Mouse (Mus musculus): ENCODE data around the gene Arfgap3. TPM values are rescaled to one million over a fixed set of nuclear protein-coding genes. Genes with fewer than 3 reads are reported as not detected.
"Not testable (repeated sequence)": the region's sequence is repeated elsewhere in the genome, so short reads cannot be mapped to it uniquely, and the experiment has no call there.

Arfgap3 gene
- polyA plus RNA-seq, 1 experiment from 2014 or later = 37.6 TPM

GRCm38 (mm10) chr15:83282397-83282796 lies 67.7 kb downstream of the Arfgap3 start:
- no peak overlapping the region for H3K4me3 ChIP-seq (ENCODE audit: low read depth, low read length)
- H3K27ac ChIP-seq (replicated peaks; ENCODE audit: low read depth, low read length) = no peak overlapping the region
- DNase-seq (ENCODE audit: low spot score) (no peak), ATAC-seq (ENCODE audit: insufficient number of reproducible peaks, low FRiP score, low TSS enrichment, low read depth) (no peak)
- H3K4me1 ChIP-seq (ENCODE audit: control insufficient read depth, insufficient read depth, low read length) = no peaks in the 10 kb centered on the region
- no peak overlapping the region for H3K4me2 ChIP-seq (ENCODE audit: low read depth, severe bottlenecking)
- no peaks in the 10 kb centered on the region for H3K36me3 ChIP-seq (ENCODE audit: control insufficient read depth, insufficient read depth, low read length)
- 71% methylated on average over 5 of the region's 5 CpGs for WGBS
- no peak overlapping the region for H3K9ac ChIP-seq (ENCODE audit: low read length)
- no peaks in the 10 kb centered on the region for H3K27me3 ChIP-seq (ENCODE audit: control insufficient read depth, insufficient read depth, low read length)
- H3K9me3 ChIP-seq (ENCODE audit: control insufficient read depth, low read length) = no peaks in the 10 kb centered on the region

DNA sequence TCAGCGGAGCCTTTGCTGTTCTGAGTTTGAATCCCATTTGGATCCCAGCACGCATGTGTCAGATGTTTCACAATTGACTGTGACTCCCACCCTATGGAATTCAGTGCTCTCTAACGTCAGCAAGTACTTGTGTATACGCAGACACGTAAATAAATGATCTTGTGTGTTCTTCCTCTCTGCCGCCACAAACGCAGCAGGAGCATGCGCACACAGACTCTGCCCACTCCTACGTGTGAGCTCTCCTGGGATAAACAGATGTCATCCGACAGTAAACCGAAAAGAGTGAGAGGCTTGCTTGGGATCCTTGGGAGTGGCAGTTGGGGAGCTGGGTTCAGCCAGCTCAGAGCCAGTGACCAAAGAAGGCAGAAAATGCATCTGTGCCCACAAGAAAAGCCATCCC lies 68.7 kb downstream of the Arfgap3 start:
- DNase-seq (ENCODE audit: low spot score) = no peak
- no peaks in the 10 kb centered on the region for H3K27me3 ChIP-seq (ENCODE audit: control insufficient read depth, insufficient read depth, low read length)
- WGBS = 74% methylated on average over 11 of the region's 11 CpGs
- H3K9ac ChIP-seq (ENCODE audit: low read length) = no peak overlapping the region
- H3K4me3 ChIP-seq (ENCODE audit: low read depth, low read length) = no peak overlapping the region
- H3K27ac ChIP-seq (replicated peaks; ENCODE audit: low read depth, low read length) = no peak overlapping the region
- no peaks in the 10 kb centered on the region for H3K9me3 ChIP-seq (ENCODE audit: control insufficient read depth, low read length)
- H3K36me3 ChIP-seq (ENCODE audit: control insufficient read depth, insufficient read depth, low read length) = no peaks in the 10 kb centered on the region
- H3K4me1 ChIP-seq (ENCODE audit: control insufficient read depth, insufficient read depth, low read length) = no peaks in the 10 kb centered on the region
- no peak overlapping the region for H3K4me2 ChIP-seq (ENCODE audit: low read depth, severe bottlenecking)
- ATAC-seq (ENCODE audit: insufficient number of reproducible peaks, low FRiP score, low TSS enrichment, low read depth) = no peak

DNA sequence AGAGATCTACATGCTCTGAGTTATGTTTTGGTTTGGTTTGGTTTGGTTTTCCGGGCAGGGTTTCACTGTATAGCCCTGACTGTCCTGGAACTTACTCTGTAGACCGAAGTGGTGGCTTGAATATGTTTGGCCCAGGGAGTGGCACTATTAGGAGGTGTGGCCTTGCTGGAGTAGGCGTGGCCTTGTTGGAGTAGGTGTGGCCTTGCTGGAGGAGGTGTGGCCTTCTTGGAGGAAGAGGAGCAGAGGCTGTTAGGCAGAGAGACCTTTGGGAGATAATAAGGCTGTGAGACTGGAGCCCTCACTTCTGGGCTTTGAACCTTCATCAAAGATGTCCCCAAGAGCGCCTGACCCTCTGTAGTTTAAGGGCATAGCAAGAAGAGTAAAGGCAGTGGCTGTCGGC lies 71.5 kb downstream of the Arfgap3 start:
- ATAC-seq (ENCODE audit: insufficient number of reproducible peaks, low FRiP score, low TSS enrichment, low read depth) (no peak), DNase-seq (ENCODE audit: low spot score) (no peak)
- no peak overlapping the region for H3K9ac ChIP-seq (ENCODE audit: low read length)
- no peaks in the 10 kb centered on the region for H3K9me3 ChIP-seq (ENCODE audit: control insufficient read depth, low read length)
- H3K27ac ChIP-seq (replicated peaks; ENCODE audit: low read depth, low read length) = no peak overlapping the region
- no peak overlapping the region for H3K4me3 ChIP-seq (ENCODE audit: low read depth, low read length)
- no peak overlapping the region for H3K4me2 ChIP-seq (ENCODE audit: low read depth, severe bottlenecking)
- no peaks in the 10 kb centered on the region for H3K4me1 ChIP-seq (ENCODE audit: control insufficient read depth, insufficient read depth, low read length)
- H3K27me3 ChIP-seq (ENCODE audit: control insufficient read depth, insufficient read depth, low read length) = no peaks in the 10 kb centered on the region
- no peaks in the 10 kb centered on the region for H3K36me3 ChIP-seq (ENCODE audit: control insufficient read depth, insufficient read depth, low read length)
- 88% methylated on average over 5 of the region's 5 CpGs for WGBS

GRCm38 (mm10) chr15:83277451-83277850 lies 72.6 kb downstream of the Arfgap3 start:
- Histone ChIP-seq H3K4me3 (ENCODE audit: low read depth, low read length) (no peak overlapping the region), H3K27me3 (ENCODE audit: control insufficient read depth, insufficient read depth, low read length) (no peaks in the 10 kb centered on the region), H3K36me3 (ENCODE audit: control insufficient read depth, insufficient read depth, low read length) (no peaks in the 10 kb centered on the region), H3K4me1 (ENCODE audit: control insufficient read depth, insufficient read depth, low read length) (no peaks in the 10 kb centered on the region), H3K9me3 (ENCODE audit: control insufficient read depth, low read length) (no peaks in the 10 kb centered on the region), H3K9ac (ENCODE audit: low read length) (no peak overlapping the region), H3K27ac (replicated peaks; ENCODE audit: low read depth, low read length) (no peak overlapping the region), H3K4me2 (ENCODE audit: low read depth, severe bottlenecking) (no peak overlapping the region)
- WGBS = 88% methylated on average over 4 of the region's 4 CpGs
- ATAC-seq (ENCODE audit: insufficient number of reproducible peaks, low FRiP score, low TSS enrichment, low read depth) (no peak), DNase-seq (ENCODE audit: low spot score) (no peak)

- ATAC-seq (ENCODE audit: insufficient number of reproducible peaks, low FRiP score, low TSS enrichment, low read depth); DNase-seq (ENCODE audit: low spot score); H3K4me2 ChIP-seq (ENCODE audit: low read depth, severe bottlenecking); H3K4me1 ChIP-seq (ENCODE audit: control insufficient read depth, insufficient read depth, low read length); H3K27ac ChIP-seq (replicated peaks; ENCODE audit: low read depth, low read length); H3K36me3 ChIP-seq (ENCODE audit: control insufficient read depth, insufficient read depth, low read length); H3K27me3 ChIP-seq (ENCODE audit: control insufficient read depth, insufficient read depth, low read length); H3K4me3 ChIP-seq (ENCODE audit: low read depth, low read length); H3K9me3 ChIP-seq (ENCODE audit: control insufficient read depth, low read length); H3K9ac ChIP-seq (ENCODE audit: low read length): not testable (repeated sequence)
Measured at GRCm38 (mm10) chr15:83274237-83274636, 75.8 kb downstream of the Arfgap3 start.

DNA sequence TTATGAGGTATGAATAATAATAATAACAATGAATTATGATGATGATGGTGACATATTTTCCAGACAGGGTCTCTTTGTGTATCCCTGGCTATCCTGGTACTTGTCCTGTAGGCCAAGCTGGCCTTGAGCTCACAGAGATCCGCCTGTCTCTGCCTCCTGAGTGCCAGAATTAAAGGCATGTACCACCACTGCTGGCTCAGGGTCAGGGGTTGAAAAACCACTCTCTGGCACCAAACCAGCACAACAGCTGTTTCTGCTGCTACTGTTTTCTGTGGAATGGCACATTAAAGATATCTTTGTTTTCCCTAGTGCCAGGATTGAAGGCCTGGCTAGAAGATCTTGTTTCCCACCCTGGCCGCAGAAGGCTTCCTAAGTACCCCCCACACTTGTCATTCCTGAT lies 77.0 kb downstream of the Arfgap3 start:
- Histone ChIP-seq H3K36me3 (ENCODE audit: control insufficient read depth, insufficient read depth, low read length) (no peaks in the 10 kb centered on the region), H3K9ac (ENCODE audit: low read length) (no peak overlapping the region), H3K4me2 (ENCODE audit: low read depth, severe bottlenecking) (no peak overlapping the region), H3K4me1 (ENCODE audit: control insufficient read depth, insufficient read depth, low read length) (no peaks in the 10 kb centered on the region), H3K4me3 (ENCODE audit: low read depth, low read length) (no peak overlapping the region), H3K27me3 (ENCODE audit: control insufficient read depth, insufficient read depth, low read length) (no peaks in the 10 kb centered on the region), H3K9me3 (ENCODE audit: control insufficient read depth, low read length) (no peaks in the 10 kb centered on the region), H3K27ac (replicated peaks; ENCODE audit: low read depth, low read length) (no peak overlapping the region)
- DNase-seq (ENCODE audit: low spot score) (no peak), ATAC-seq (ENCODE audit: insufficient number of reproducible peaks, low FRiP score, low TSS enrichment, low read depth) (no peak)
- WGBS = 98% methylated on average over 2 of the region's 2 CpGs

GRCm38 (mm10) chr15:83271221-83271620 lies 78.8 kb downstream of the Arfgap3 start:
- H3K4me3 ChIP-seq (ENCODE audit: low read depth, low read length); H3K27ac ChIP-seq (replicated peaks; ENCODE audit: low read depth, low read length); H3K4me1 ChIP-seq (ENCODE audit: control insufficient read depth, insufficient read depth, low read length); H3K36me3 ChIP-seq (ENCODE audit: control insufficient read depth, insufficient read depth, low read length); H3K9me3 ChIP-seq (ENCODE audit: control insufficient read depth, low read length); DNase-seq (ENCODE audit: low spot score); H3K4me2 ChIP-seq (ENCODE audit: low read depth, severe bottlenecking); H3K9ac ChIP-seq (ENCODE audit: low read length); H3K27me3 ChIP-seq (ENCODE audit: control insufficient read depth, insufficient read depth, low read length); ATAC-seq (ENCODE audit: insufficient number of reproducible peaks, low FRiP score, low TSS enrichment, low read depth): not testable (repeated sequence)
- 25% methylated on average over 9 of the region's 9 CpGs for WGBS

GRCm38 (mm10) chr15:83269985-83270384 lies 80.1 kb downstream of the Arfgap3 start:
- not testable (repeated sequence) for H3K9me3 ChIP-seq (ENCODE audit: control insufficient read depth, low read length); H3K4me3 ChIP-seq (ENCODE audit: low read depth, low read length); DNase-seq (ENCODE audit: low spot score); H3K9ac ChIP-seq (ENCODE audit: low read length); H3K27ac ChIP-seq (replicated peaks; ENCODE audit: low read depth, low read length); H3K4me2 ChIP-seq (ENCODE audit: low read depth, severe bottlenecking); H3K4me1 ChIP-seq (ENCODE audit: control insufficient read depth, insufficient read depth, low read length); ATAC-seq (ENCODE audit: insufficient number of reproducible peaks, low FRiP score, low TSS enrichment, low read depth); H3K36me3 ChIP-seq (ENCODE audit: control insufficient read depth, insufficient read depth, low read length); H3K27me3 ChIP-seq (ENCODE audit: control insufficient read depth, insufficient read depth, low read length)
- 90% methylated on average over 6 of the region's 6 CpGs for WGBS

GRCm38 (mm10) chr15:83268428-83268827 lies 81.6 kb downstream of the Arfgap3 start:
- WGBS = 68% methylated on average over 7 of the region's 7 CpGs
- not testable (repeated sequence) for H3K9ac ChIP-seq (ENCODE audit: low read length); H3K27me3 ChIP-seq (ENCODE audit: control insufficient read depth, insufficient read depth, low read length); H3K4me1 ChIP-seq (ENCODE audit: control insufficient read depth, insufficient read depth, low read length); DNase-seq (ENCODE audit: low spot score); H3K9me3 ChIP-seq (ENCODE audit: control insufficient read depth, low read length); H3K4me2 ChIP-seq (ENCODE audit: low read depth, severe bottlenecking); H3K4me3 ChIP-seq (ENCODE audit: low read depth, low read length); H3K27ac ChIP-seq (replicated peaks; ENCODE audit: low read depth, low read length); H3K36me3 ChIP-seq (ENCODE audit: control insufficient read depth, insufficient read depth, low read length); ATAC-seq (ENCODE audit: insufficient number of reproducible peaks, low FRiP score, low TSS enrichment, low read depth)
